Mouse (Mus musculus): ENCODE results near the gene Nsd1. TPM values are rescaled to one million over a fixed set of nuclear protein-coding genes. Genes with fewer than 3 reads are reported as not detected.
"Not testable (repeated sequence)": the region's sequence is repeated elsewhere in the genome, so short reads cannot be mapped to it uniquely, and the experiment has no call there.

Nsd1 gene
- polyA plus RNA-seq, 1 experiment from 2014 or later, result 37.4 TPM

GRCm38 (mm10) chr13:55177903-55178496 lies 31.6 kb upstream of the Nsd1 start:
- Histone ChIP-seq H3K4me3 (ENCODE audit: low read depth, low read length) (no peak overlapping the region), H3K27me3 (replicated peaks; ENCODE audit: control insufficient read depth, insufficient read depth, low read length) (no peaks in the 10 kb centered on the region), H3K9me3 (ENCODE audit: control insufficient read depth) (no peaks in the 10 kb centered on the region), H3K27ac (ENCODE audit: low read depth, low read length) (no peak overlapping the region), H3K36me3 (ENCODE audit: control insufficient read depth, insufficient read depth) (no peaks in the 10 kb centered on the region), H3K4me1 (replicated peaks; ENCODE audit: control insufficient read depth, insufficient read depth, low read length) (no peaks in the 10 kb centered on the region), H3K9ac (ENCODE audit: low read depth, low read length) (no peak overlapping the region), H3K4me2 (replicated peaks; ENCODE audit: low read depth) (no peak overlapping the region)
- no peak for ATAC-seq
- WGBS, result 68% methylated on average over 4 of the region's 4 CpGs
- TF ChIP-seq CTCF (IDR thresholded peaks at IDR 0.05; ENCODE audit: low read depth), result peak; percentile 64

DNA sequence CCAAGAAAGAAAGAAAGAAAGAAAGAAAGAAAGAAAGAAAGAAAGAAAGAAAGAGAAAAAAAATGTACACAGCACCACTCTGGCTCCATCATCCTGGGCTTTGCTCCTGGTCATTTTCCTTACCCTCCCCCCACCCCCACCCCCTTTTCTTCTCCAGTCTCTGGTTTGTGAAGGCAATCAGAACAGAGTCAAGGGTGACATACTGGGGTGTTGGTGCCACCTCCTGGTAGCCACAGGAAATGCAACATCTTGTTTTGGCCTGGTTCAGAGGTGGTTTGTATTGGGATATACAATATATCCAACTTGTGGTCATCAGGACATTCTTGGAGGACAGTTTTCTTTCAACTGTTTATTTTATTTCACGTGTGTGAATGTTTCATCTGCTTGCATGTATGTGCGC lies 31.0 kb upstream of the Nsd1 start:
- WGBS, result 34% methylated on average over 2 of the region's 2 CpGs
- H3K36me3 ChIP-seq (ENCODE audit: control insufficient read depth, insufficient read depth), result no peaks in the 10 kb centered on the region
- H3K4me2 ChIP-seq (replicated peaks; ENCODE audit: low read depth), result no peak overlapping the region
- no peaks in the 10 kb centered on the region for H3K4me1 ChIP-seq (replicated peaks; ENCODE audit: control insufficient read depth, insufficient read depth, low read length)
- no peaks in the 10 kb centered on the region for H3K27me3 ChIP-seq (replicated peaks; ENCODE audit: control insufficient read depth, insufficient read depth, low read length)
- TF ChIP-seq CTCF (IDR thresholded peaks at IDR 0.05; ENCODE audit: low read depth), result peak; percentile 91
- H3K27ac ChIP-seq (ENCODE audit: low read depth, low read length), result no peak overlapping the region
- H3K9me3 ChIP-seq (ENCODE audit: control insufficient read depth), result no peaks in the 10 kb centered on the region
- no peak overlapping the region for H3K4me3 ChIP-seq (ENCODE audit: low read depth, low read length)
- no peak overlapping the region for H3K9ac ChIP-seq (ENCODE audit: low read depth, low read length)
- ATAC-seq, result no peak

- WGBS, result 90% methylated on average over 3 of the region's 3 CpGs
- Histone ChIP-seq H3K27ac (ENCODE audit: low read depth, low read length) (no peak overlapping the region), H3K27me3 (replicated peaks; ENCODE audit: control insufficient read depth, insufficient read depth, low read length) (no peaks in the 10 kb centered on the region), H3K4me1 (replicated peaks; ENCODE audit: control insufficient read depth, insufficient read depth, low read length) (no peaks in the 10 kb centered on the region), H3K9me3 (ENCODE audit: control insufficient read depth) (no peaks in the 10 kb centered on the region), H3K4me3 (ENCODE audit: low read depth, low read length) (no peak overlapping the region), H3K9ac (ENCODE audit: low read depth, low read length) (no peak overlapping the region), H3K36me3 (ENCODE audit: control insufficient read depth, insufficient read depth) (no peaks in the 10 kb centered on the region), H3K4me2 (replicated peaks; ENCODE audit: low read depth) (no peak overlapping the region)
- no peak for ATAC-seq
- no peak for TF ChIP-seq CTCF (IDR thresholded peaks at IDR 0.05; ENCODE audit: low read depth)
These were observed 30.0 kb upstream of the Nsd1 start for GRCm38 (mm10) chr13:55179591-55179990.

GRCm38 (mm10) chr13:55181786-55182172 lies 27.8 kb upstream of the Nsd1 start:
- 75% methylated on average over 2 of the region's 2 CpGs for WGBS
- TF ChIP-seq CTCF (IDR thresholded peaks at IDR 0.05; ENCODE audit: low read depth), result no peak
- H3K9ac ChIP-seq (ENCODE audit: low read depth, low read length), result peak overlapping the region; percentile 43
- H3K36me3 ChIP-seq (ENCODE audit: control insufficient read depth, insufficient read depth), result no peaks in the 10 kb centered on the region
- H3K4me3 ChIP-seq (ENCODE audit: low read depth, low read length), result peak overlapping the region; percentile 33
- H3K9me3 ChIP-seq (ENCODE audit: control insufficient read depth), result no peaks in the 10 kb centered on the region
- no peaks in the 10 kb centered on the region for H3K27me3 ChIP-seq (replicated peaks; ENCODE audit: control insufficient read depth, insufficient read depth, low read length)
- peak overlapping the region; percentile 68 for H3K4me2 ChIP-seq (replicated peaks; ENCODE audit: low read depth)
- no peaks in the 10 kb centered on the region for H3K4me1 ChIP-seq (replicated peaks; ENCODE audit: control insufficient read depth, insufficient read depth, low read length)
- no peak; the same call in 1 of the 2 replicates for ATAC-seq
- peak overlapping the region; percentile 92 for H3K27ac ChIP-seq (ENCODE audit: low read depth, low read length)

GRCm38 (mm10) chr13:55182173-55182894 lies 27.2 kb upstream of the Nsd1 start:
- no peaks in the 10 kb centered on the region for H3K9me3 ChIP-seq (ENCODE audit: control insufficient read depth)
- peak overlapping the region; percentile 68 for H3K4me2 ChIP-seq (replicated peaks; ENCODE audit: low read depth)
- H3K36me3 ChIP-seq (ENCODE audit: control insufficient read depth, insufficient read depth), result no peaks in the 10 kb centered on the region
- H3K9ac ChIP-seq (ENCODE audit: low read depth, low read length), result peak overlapping the region; percentile 43
- no peaks in the 10 kb centered on the region for H3K4me1 ChIP-seq (replicated peaks; ENCODE audit: control insufficient read depth, insufficient read depth, low read length)
- peak overlapping the region; percentile 92 for H3K27ac ChIP-seq (ENCODE audit: low read depth, low read length)
- WGBS, result 3% methylated on average over 23 of the region's 23 CpGs
- peak overlapping the region; percentile 33 for H3K4me3 ChIP-seq (ENCODE audit: low read depth, low read length)
- H3K27me3 ChIP-seq (replicated peaks; ENCODE audit: control insufficient read depth, insufficient read depth, low read length), result no peaks in the 10 kb centered on the region
- peak; percentile 80 for TF ChIP-seq CTCF (IDR thresholded peaks at IDR 0.05; ENCODE audit: low read depth)
- peak; percentile 90 for ATAC-seq

GRCm38 (mm10) chr13:55183382-55183781 lies 26.2 kb upstream of the Nsd1 start:
- H3K9me3 ChIP-seq (ENCODE audit: control insufficient read depth), result no peaks in the 10 kb centered on the region
- H3K27me3 ChIP-seq (replicated peaks; ENCODE audit: control insufficient read depth, insufficient read depth, low read length), result no peaks in the 10 kb centered on the region
- H3K36me3 ChIP-seq (ENCODE audit: control insufficient read depth, insufficient read depth), result no peaks in the 10 kb centered on the region
- no peaks in the 10 kb centered on the region for H3K4me1 ChIP-seq (replicated peaks; ENCODE audit: control insufficient read depth, insufficient read depth, low read length)
- H3K4me3 ChIP-seq (ENCODE audit: low read depth, low read length), result no peak overlapping the region
- no peak overlapping the region for H3K9ac ChIP-seq (ENCODE audit: low read depth, low read length)
- TF ChIP-seq CTCF (IDR thresholded peaks at IDR 0.05; ENCODE audit: low read depth), result no peak
- 69% methylated on average over 6 of the region's 6 CpGs for WGBS
- peak; percentile 56 for ATAC-seq
- no peak overlapping the region for H3K4me2 ChIP-seq (replicated peaks; ENCODE audit: low read depth)
- H3K27ac ChIP-seq (ENCODE audit: low read depth, low read length), result no peak overlapping the region

DNA sequence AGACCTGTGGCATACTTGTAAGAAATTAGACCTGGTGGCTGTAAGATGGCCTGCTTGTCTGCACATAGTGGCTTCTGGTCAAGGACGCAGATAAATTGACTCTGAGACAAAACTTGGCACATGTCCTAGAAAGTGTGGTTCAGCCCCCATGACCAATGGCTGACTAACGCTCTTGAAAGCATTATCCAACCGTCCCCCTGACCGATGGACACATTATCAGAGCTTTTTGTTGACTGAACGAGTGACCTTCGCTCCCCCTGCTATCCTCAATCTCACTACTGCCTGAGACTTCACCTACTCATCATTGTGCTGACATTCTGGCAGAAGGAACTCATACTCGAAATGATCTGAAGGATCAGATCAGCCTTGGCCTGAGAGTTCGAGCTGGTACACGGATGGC lies 22.5 kb upstream of the Nsd1 start:
- H3K9me3 ChIP-seq (ENCODE audit: control insufficient read depth); H3K36me3 ChIP-seq (ENCODE audit: control insufficient read depth, insufficient read depth); H3K4me1 ChIP-seq (replicated peaks; ENCODE audit: control insufficient read depth, insufficient read depth, low read length); H3K27me3 ChIP-seq (replicated peaks; ENCODE audit: control insufficient read depth, insufficient read depth, low read length); H3K4me2 ChIP-seq (replicated peaks; ENCODE audit: low read depth); H3K27ac ChIP-seq (ENCODE audit: low read depth, low read length); ATAC-seq; H3K9ac ChIP-seq (ENCODE audit: low read depth, low read length); H3K4me3 ChIP-seq (ENCODE audit: low read depth, low read length): not testable (repeated sequence)
- 0% methylated on average over 3 of the region's 9 CpGs for WGBS

Measured in intestine, postnatal 0 days (tissue).